Mouse (Mus musculus) granulocyte monocyte progenitor cell, adult 5-6 weeks (primary cell): ENCODE measurements around the gene Rpl32. TPM values are rescaled to one million over a fixed set of nuclear protein-coding genes. Genes with fewer than 3 reads are reported as not detected.

ENCODE experiments used
- ATAC-seq: replicated peaks from 2 replicates; pipeline ENCODE4 v1.8.0; 2016; ENCODE audit warnings: mild to moderate bottlenecking, moderate TSS enrichment, inconsistent platforms; ENCODE audit not compliant: poor library complexity, severe bottlenecking
- total RNA-seq, 2 experiments: library from RNA; stranded (forward) in 1 of 2; stranded (reverse) in 1 of 2; fragments of 200-712, 200-1000 nt in 1 of 2; fragments of >200 nt in 1 of 2; fragmentation: Nextera tagmentation in 1 of 2; gene quantifications; 2 replicates each; pipeline ENCODE4 v1.2.3; 2014 to 2017

Rpl32 gene
- total RNA-seq, 2 experiments from 2014 or later, result 4,316 to 5,314 TPM

GRCm38 (mm10) chr6:115772201-115772600, 36.3 kb downstream of the Rpl32 start:
- no peak for ATAC-seq

- ATAC-seq, result no peak
Measured at GRCm38 (mm10) chr6:115770852-115771251, 37.7 kb downstream of the Rpl32 start.

GRCm38 (mm10) chr6:115770059-115770670, 38.4 kb downstream of the Rpl32 start:
- ATAC-seq, result no peak

GRCm38 (mm10) chr6:115768207-115768606, 40.3 kb downstream of the Rpl32 start:
- ATAC-seq, result 0 out of 2 replicates have a peak, but pooled peaks have one; percentile 10

- peak; percentile 32 for ATAC-seq
Measured at GRCm38 (mm10) chr6:115767357-115767756, 41.2 kb downstream of the Rpl32 start.

- peak; percentile 54 for ATAC-seq
Measured at GRCm38 (mm10) chr6:115764179-115764578, 44.4 kb downstream of the Rpl32 start.

GRCm38 (mm10) chr6:115761995-115762756, 46.4 kb downstream of the Rpl32 start, which contains the start of gene Tmem40:
TSS of gene Tmem40 (minus strand) at chr6:115762410.
- ATAC-seq, result no peak

- ATAC-seq, result no peak
Measured at GRCm38 (mm10) chr6:115760982-115761381, 47.6 kb downstream of the Rpl32 start.

GRCm38 (mm10) chr6:115760137-115760536, 48.4 kb downstream of the Rpl32 start:
- ATAC-seq, result no peak

- peak; percentile 68 for ATAC-seq
Measured at GRCm38 (mm10) chr6:115759461-115759860, 49.1 kb downstream of the Rpl32 start.

GRCm38 (mm10) chr6:115758981-115759435, 49.5 kb downstream of the Rpl32 start:
- ATAC-seq, result peak; percentile 47

- ATAC-seq, result no peak
Measured at GRCm38 (mm10) chr6:115755536-115755935, 53.0 kb downstream of the Rpl32 start.

Other genes with a start within 250 kb of the Rpl32 start
- gene Mkrn2os, start 216.2 kb downstream of the Rpl32 start, total RNA-seq (2014; fragmentation: Nextera tagmentation), result not detected in 2 replicates
- not detected in 2 replicates for gene Mkrn2os, start 216.2 kb downstream of the Rpl32 start, total RNA-seq (2017)
- gene Mkrn2, start 206.8 kb downstream of the Rpl32 start, total RNA-seq (2014; fragmentation: Nextera tagmentation), result 17.5 and 20.1 TPM in 2 replicates
- gene Mkrn2, start 206.8 kb downstream of the Rpl32 start, total RNA-seq (2017), result 18.8 and 32.8 TPM in 2 replicates
- gene Raf1, start 132.1 kb downstream of the Rpl32 start, total RNA-seq (2014; fragmentation: Nextera tagmentation), result 116 and 120 TPM in 2 replicates
- gene Raf1, start 132.1 kb downstream of the Rpl32 start, total RNA-seq (2017), result 60.2 and 65.5 TPM in 2 replicates
- gene Tmem40, start 46.3 kb downstream of the Rpl32 start, total RNA-seq (2014; fragmentation: Nextera tagmentation), result 11.4 and 12.3 TPM in 2 replicates
- 17.4 and 25.3 TPM in 2 replicates for gene Tmem40, start 46.3 kb downstream of the Rpl32 start, total RNA-seq (2017)
- 2.2 and 2.9 TPM in 2 replicates for gene Cand2, start 34.2 kb downstream of the Rpl32 start, total RNA-seq (2014; fragmentation: Nextera tagmentation)
- 0.95 and 1.2 TPM in 2 replicates for gene Cand2, start 34.2 kb downstream of the Rpl32 start, total RNA-seq (2017)
- not detected in 2 replicates for gene Efcab12, start 29.7 kb upstream of the Rpl32 start, total RNA-seq (2014; fragmentation: Nextera tagmentation)
- 0.21 and 0.26 TPM in 2 replicates for gene Efcab12, start 29.7 kb upstream of the Rpl32 start, total RNA-seq (2017)
- 25.2 and 31.1 TPM in 2 replicates for gene Mbd4, start 44.6 kb upstream of the Rpl32 start, total RNA-seq (2014; fragmentation: Nextera tagmentation)
- gene Mbd4, start 44.6 kb upstream of the Rpl32 start, total RNA-seq (2017), result 16.5 and 22.9 TPM in 2 replicates
- gene Ift122, start 44.7 kb upstream of the Rpl32 start, total RNA-seq (2014; fragmentation: Nextera tagmentation), result 4.0 and 7.1 TPM in 2 replicates
- 4.6 and 5.7 TPM in 2 replicates for gene Ift122, start 44.7 kb upstream of the Rpl32 start, total RNA-seq (2017)
- not detected in 2 replicates for gene Rho, start 123.0 kb upstream of the Rpl32 start, total RNA-seq (2014; fragmentation: Nextera tagmentation)
- not detected in 2 replicates for gene Rho, start 123.0 kb upstream of the Rpl32 start, total RNA-seq (2017)
- gene H1foo, start 136.2 kb upstream of the Rpl32 start, total RNA-seq (2014; fragmentation: Nextera tagmentation), result not detected in 2 replicates
- gene H1foo, start 136.2 kb upstream of the Rpl32 start, total RNA-seq (2017), result not detected in 2 replicates
- gene Plxnd1, start 186.3 kb upstream of the Rpl32 start, total RNA-seq (2014; fragmentation: Nextera tagmentation), result 29.1 and 38.2 TPM in 2 replicates
- gene Plxnd1, start 186.3 kb upstream of the Rpl32 start, total RNA-seq (2017), result 43.3 and 46.6 TPM in 2 replicates